Mouse (Mus musculus): ENCODE data around the gene H2-K1.
"Not testable (repeated sequence)": the region's sequence is repeated elsewhere in the genome, so short reads cannot be mapped to it uniquely, and the experiment has no call there.

H2-K1 gene

GRCm38 (mm10) chr17:34027656-34028223 is 27.6 kb upstream of the H2-K1 start, which contains the start of gene H2-Ke6:
H2-Ke6 (minus strand) TSS chr17:34028060.
- in situ Hi-C loops (cut with MboI; ENCODE audit: low sequenced_read_pairs) = no loop called here

- in situ Hi-C loops (cut with MboI; ENCODE audit: low sequenced_read_pairs) = no loop called here
These were observed 26.9 kb upstream of the H2-K1 start for GRCm38 (mm10) chr17:34026917-34027655.

GRCm38 (mm10) chr17:34026221-34026620 is 26.1 kb upstream of the H2-K1 start:
- in situ Hi-C loops (cut with MboI; ENCODE audit: low sequenced_read_pairs) = no loop called here

- in situ Hi-C loops (cut with MboI; ENCODE audit: low sequenced_read_pairs) = no loop called here
These were observed 25.6 kb upstream of the H2-K1 start for GRCm38 (mm10) chr17:34025756-34026151.

- in situ Hi-C loops (cut with MboI; ENCODE audit: low sequenced_read_pairs) = no loop called here
These were observed 25.0 kb upstream of the H2-K1 start for GRCm38 (mm10) chr17:34024861-34025755.

GRCm38 (mm10) chr17:34024317-34024821 is 24.2 kb upstream of the H2-K1 start, which contains the start of gene Ring1:
Ring1 (minus strand) TSS chr17:34024680.
- in situ Hi-C loops (cut with MboI; ENCODE audit: low sequenced_read_pairs) = no loop called here

- in situ Hi-C loops (cut with MboI; ENCODE audit: low sequenced_read_pairs) = no loop called here
These were observed 23.5 kb upstream of the H2-K1 start for GRCm38 (mm10) chr17:34023678-34024077.

- in situ Hi-C loops (cut with MboI; ENCODE audit: low sequenced_read_pairs) = no loop called here
These were observed 22.8 kb upstream of the H2-K1 start for GRCm38 (mm10) chr17:34022987-34023386.

- in situ Hi-C loops (cut with MboI; ENCODE audit: low sequenced_read_pairs) = no loop called here
These were observed 22.3 kb upstream of the H2-K1 start for GRCm38 (mm10) chr17:34022414-34022783.

GRCm38 (mm10) chr17:34021539-34022413 is 21.6 kb upstream of the H2-K1 start:
- in situ Hi-C loops (cut with MboI; ENCODE audit: low sequenced_read_pairs) = no loop called here

- in situ Hi-C loops (cut with MboI; ENCODE audit: low sequenced_read_pairs) = no loop called here
These were observed 13.3 kb upstream of the H2-K1 start for GRCm38 (mm10) chr17:34013436-34013835.

- in situ Hi-C loops (cut with MboI; ENCODE audit: low sequenced_read_pairs) = no loop called here
These were observed 10.0 kb upstream of the H2-K1 start for GRCm38 (mm10) chr17:34010156-34010555.

- in situ Hi-C loops (cut with MboI; ENCODE audit: low sequenced_read_pairs) = no loop called here
These were observed 6.4 kb upstream of the H2-K1 start for GRCm38 (mm10) chr17:34006570-34006969.

GRCm38 (mm10) chr17:34003426-34003825 is 3.3 kb upstream of the H2-K1 start:
- in situ Hi-C loops (cut with MboI; ENCODE audit: low sequenced_read_pairs) = no loop called here

- in situ Hi-C loops (cut with MboI; ENCODE audit: low sequenced_read_pairs) = not testable (repeated sequence)
These were observed 649 bp upstream of the H2-K1 start for GRCm38 (mm10) chr17:34000796-34001195.

- in situ Hi-C loops (cut with MboI; ENCODE audit: low sequenced_read_pairs) = loop anchor here (25.0 kb wide), 1 partner anchor 1463 kb away; the partner anchor contains the start of gene H2-Q10
These were observed 602 bp downstream of the H2-K1 start for GRCm38 (mm10) chr17:33999341-34000149.

GRCm38 (mm10) chr17:33998697-33999096 is 1.4 kb downstream of the H2-K1 start:
- in situ Hi-C loops (cut with MboI; ENCODE audit: low sequenced_read_pairs) = loop anchor here (25.0 kb wide), 1 partner anchor 1464 kb away; the partner anchor contains the start of gene H2-Q10

- in situ Hi-C loops (cut with MboI; ENCODE audit: low sequenced_read_pairs) = loop anchor here (25.0 kb wide), 1 partner anchor 1465 kb away; the partner anchor contains the start of gene H2-Q10
These were observed 3.1 kb downstream of the H2-K1 start for GRCm38 (mm10) chr17:33997025-33997424.

GRCm38 (mm10) chr17:33995651-33996050 is 4.5 kb downstream of the H2-K1 start:
- in situ Hi-C loops (cut with MboI; ENCODE audit: low sequenced_read_pairs) = loop anchor here (25.0 kb wide), 1 partner anchor 1467 kb away; the partner anchor contains the start of gene H2-Q10

Measured in CH12F3 (cell line).